In genomic region chr1:94081191-94081590, GRCm38 (mm10) we compare ENCODE assay signal across 10 mouse cellular contexts. TPM values are rescaled to one million over a fixed set of nuclear protein-coding genes. Genes with fewer than 3 reads are reported as not detected.
DNase-seq lines count a peak whose midpoint lies in the region; ATAC-seq and TF ChIP-seq lines count a peak whose summit lies in the region.
"Had no signal": no experiment of that assay in that cellular context is flagged by ENCODE, and none has a peak within 500 bp of the region (broad histone marks: within the 10 kb centered on the region; RNA-seq: fewer than 3 reads in every experiment).

No protein-coding gene starts in this region.

- TF ChIP-seq POLR2A in small intestine, adult 2 months (IDR thresholded peaks at IDR 0.05; ENCODE audit: low read depth, low read length), result no peak

- H3K9ac ChIP-seq in heart, embryonic 16.5 days (ENCODE audit: low read length), result no peak overlapping the region
- no peak overlapping the region for H3K9ac ChIP-seq in midbrain, embryonic 15.5 days
- H3K9ac ChIP-seq in midbrain, embryonic 11.5 days (ENCODE audit: low read length), result no peak overlapping the region
- H3K9ac ChIP-seq in hindbrain, embryonic 12.5 days, result no peak overlapping the region

- 52% methylated on average over 11 of the region's 11 CpGs for WGBS in heart, embryonic 16.5 days
- WGBS in midbrain, embryonic 15.5 days, result 67% methylated on average over 11 of the region's 11 CpGs
- WGBS in midbrain, embryonic 11.5 days, result 69% methylated on average over 11 of the region's 11 CpGs
- 54% methylated on average over 11 of the region's 11 CpGs for WGBS in hindbrain, embryonic 12.5 days
- 52% methylated on average over 11 of the region's 11 CpGs for WGBS in small intestine, adult 2 months

- H3K27ac ChIP-seq in heart, embryonic 16.5 days (ENCODE audit: low read length), result no peak overlapping the region
- H3K27ac ChIP-seq in midbrain, embryonic 15.5 days, result no peak overlapping the region
- H3K27ac ChIP-seq in midbrain, embryonic 11.5 days (ENCODE audit: low read depth, low read length), result no peak overlapping the region
- H3K27ac ChIP-seq in hindbrain, embryonic 12.5 days, result no peak overlapping the region
- peak overlapping the region; percentile 25; the same call in 1 of the 2 replicates for H3K27ac ChIP-seq in small intestine, adult 2 months (ENCODE audit: insufficient read depth, low read depth, low read length)
- H3K27ac ChIP-seq: macrophage had no signal

- no peak for ATAC-seq in heart, embryonic 16.5 days (replicated peaks; ENCODE audit: extremely low read depth, insufficient read depth, low FRiP score)
- ATAC-seq in midbrain, embryonic 15.5 days (replicated peaks), result no peak
- no peak; the same call in 1 of the 2 replicates for ATAC-seq in midbrain, embryonic 11.5 days (ENCODE audit: low FRiP score)
- no peak for ATAC-seq in hindbrain, embryonic 12.5 days (ENCODE audit: low FRiP score)
- ATAC-seq: CD4-positive, CD25-positive, alpha-beta regulatory T cell, adult 4 months had no signal

- TF ChIP-seq CTCF in small intestine, adult 2 months (IDR thresholded peaks at IDR 0.05; ENCODE audit: extremely low read depth, insufficient read length, insufficient replicate concordance, low read depth, low read length), result no peak

- peak overlapping the region; percentile 45 for H3K4me2 ChIP-seq in heart, embryonic 16.5 days (ENCODE audit: low read depth, low read length)
- H3K4me2 ChIP-seq in midbrain, embryonic 15.5 days, result peak overlapping the region; percentile 18; the same call in 1 of the 2 replicates
- H3K4me2 ChIP-seq in midbrain, embryonic 11.5 days, result no peak overlapping the region
- peak overlapping the region; percentile 19 for H3K4me2 ChIP-seq in hindbrain, embryonic 12.5 days (replicated peaks)

- no peaks in the 10 kb centered on the region for H3K27me3 ChIP-seq in heart, embryonic 16.5 days (ENCODE audit: control insufficient read depth, insufficient read depth, low read length)
- no peaks in the 10 kb centered on the region for H3K27me3 ChIP-seq in midbrain, embryonic 15.5 days (replicated peaks)
- H3K27me3 ChIP-seq in midbrain, embryonic 11.5 days (ENCODE audit: control insufficient read depth, insufficient read depth, low read length), result no peaks in the 10 kb centered on the region
- H3K27me3 ChIP-seq in hindbrain, embryonic 12.5 days, result 0 out of 2 replicates have a peak, but pooled peaks cover 4% of the 10 kb centered on the region
- no peaks in the 10 kb centered on the region for H3K27me3 ChIP-seq in small intestine, adult 2 months (ENCODE audit: control insufficient read depth, insufficient read depth, low read length)

- no peaks in the 10 kb centered on the region for H3K36me3 ChIP-seq in heart, embryonic 16.5 days (ENCODE audit: control insufficient read depth, insufficient read depth)
- H3K36me3 ChIP-seq in midbrain, embryonic 15.5 days (replicated peaks), result no peaks in the 10 kb centered on the region
- H3K36me3 ChIP-seq in midbrain, embryonic 11.5 days (ENCODE audit: control insufficient read depth, insufficient read depth, low read length), result no peaks in the 10 kb centered on the region
- no peaks in the 10 kb centered on the region for H3K36me3 ChIP-seq in hindbrain, embryonic 12.5 days
- no peaks in the 10 kb centered on the region for H3K36me3 ChIP-seq in small intestine, adult 2 months (ENCODE audit: control insufficient read depth, insufficient read depth, low read length)

- H3K4me1 ChIP-seq in heart, embryonic 16.5 days (ENCODE audit: control insufficient read depth, insufficient read depth, low read length), result no peaks in the 10 kb centered on the region
- no peaks in the 10 kb centered on the region for H3K4me1 ChIP-seq in midbrain, embryonic 15.5 days
- H3K4me1 ChIP-seq in midbrain, embryonic 11.5 days (ENCODE audit: control insufficient read depth, insufficient read depth, low read length), result no peaks in the 10 kb centered on the region
- H3K4me1 ChIP-seq in hindbrain, embryonic 12.5 days, result no peaks in the 10 kb centered on the region
- peaks cover 11% of the 10 kb centered on the region; the same call in 1 of the 2 replicates for H3K4me1 ChIP-seq in small intestine, adult 2 months (ENCODE audit: control insufficient read depth, insufficient read depth, insufficient read length, low read length)

- H3K4me3 ChIP-seq in heart, embryonic 16.5 days (ENCODE audit: low read length), result peak overlapping the region; percentile 9
- no peak overlapping the region for H3K4me3 ChIP-seq in midbrain, embryonic 15.5 days
- no peak overlapping the region for H3K4me3 ChIP-seq in midbrain, embryonic 11.5 days (ENCODE audit: low read depth, low read length)
- H3K4me3 ChIP-seq in hindbrain, embryonic 12.5 days, result no peak overlapping the region
- no peak overlapping the region for H3K4me3 ChIP-seq in small intestine, adult 2 months (ENCODE audit: low read depth, low read length)

- H3K9me3 ChIP-seq in heart, embryonic 16.5 days (replicated peaks; ENCODE audit: control insufficient read depth, low read length), result no peaks in the 10 kb centered on the region
- no peaks in the 10 kb centered on the region for H3K9me3 ChIP-seq in midbrain, embryonic 15.5 days
- no peaks in the 10 kb centered on the region for H3K9me3 ChIP-seq in midbrain, embryonic 11.5 days (ENCODE audit: control insufficient read depth, low read length)
- no peaks in the 10 kb centered on the region for H3K9me3 ChIP-seq in hindbrain, embryonic 12.5 days (replicated peaks)

- DNase-seq in heart, adult 9 months (ENCODE audit: low spot score in 2 of 2), result no peak
- DNase-seq in midbrain, embryonic 11.5 days (ENCODE audit: low spot score, missing footprints), result no peak
- no peak for DNase-seq in Muller cell, postnatal 12 days (ENCODE audit: inconsistent ontology term)
- no peak for DNase-seq in cerebellum, adult 9-11 months

RNA-seq across cellular contexts. Expression of gene Pdcd1, which starts 28.8 kb away (rescaled TPM):
- 2.1 and 3.7 TPM in 2 replicates for polyA plus RNA-seq in heart, embryonic 16.5 days (2015; fragmentation: Nextera tagmentation; extraction: Ambion mirVana)
- polyA plus RNA-seq in midbrain, embryonic 15.5 days (2015; fragmentation: Nextera tagmentation; extraction: Ambion mirVana), result not detected in 2 replicates
- 0.29 TPM in 1 of 2 replicates, not detected in the other for polyA plus RNA-seq in midbrain, embryonic 11.5 days (2014; fragmentation: Nextera tagmentation; extraction: Ambion mirVana)
- 0.10 TPM in 1 of 2 replicates, not detected in the other for polyA plus RNA-seq in hindbrain, embryonic 12.5 days (2016; fragmentation: Nextera tagmentation; extraction: Ambion mirVana)
- 0.34 and 1.1 TPM in 2 replicates for polyA plus RNA-seq in small intestine, adult 2 months (2012; rRNA removed)
- polyA plus RNA-seq: macrophage had no signal
